Mouse (Mus musculus): Measurements from ENCODE around the gene Pear1. TPM values are rescaled to one million over a fixed set of nuclear protein-coding genes. Genes with fewer than 3 reads are reported as not detected.

The Pear1 gene
- polyA plus RNA-seq, 1 experiment from 2014 or later: 22.6 TPM

DNA sequence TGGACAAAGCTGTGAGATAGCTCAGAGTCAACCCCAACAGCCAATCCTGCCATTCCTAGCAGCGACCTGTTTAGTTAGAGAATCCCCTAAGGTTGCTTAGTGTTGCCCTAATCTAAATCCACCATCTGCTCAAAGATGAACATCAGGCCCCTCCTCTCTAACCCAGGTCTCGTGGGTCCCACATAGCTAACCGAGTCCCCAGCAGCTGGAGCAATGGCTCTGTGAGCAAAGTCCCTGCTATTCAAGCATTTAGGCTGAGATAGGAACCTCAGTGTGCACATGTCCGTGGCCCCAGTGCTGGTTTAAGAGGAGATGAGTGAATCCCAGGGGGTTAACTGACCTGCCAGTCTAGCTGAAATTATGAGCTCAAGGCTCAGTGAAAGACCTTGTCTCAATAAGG, 22.1 kb upstream of the Pear1 start:
- no peak for ATAC-seq (ENCODE audit: insufficient read depth, low FRiP score)
- no peak overlapping the region for H3K27ac ChIP-seq (ENCODE audit: low read length)
- 66% methylated on average over 4 of the region's 4 CpGs for WGBS

DNA sequence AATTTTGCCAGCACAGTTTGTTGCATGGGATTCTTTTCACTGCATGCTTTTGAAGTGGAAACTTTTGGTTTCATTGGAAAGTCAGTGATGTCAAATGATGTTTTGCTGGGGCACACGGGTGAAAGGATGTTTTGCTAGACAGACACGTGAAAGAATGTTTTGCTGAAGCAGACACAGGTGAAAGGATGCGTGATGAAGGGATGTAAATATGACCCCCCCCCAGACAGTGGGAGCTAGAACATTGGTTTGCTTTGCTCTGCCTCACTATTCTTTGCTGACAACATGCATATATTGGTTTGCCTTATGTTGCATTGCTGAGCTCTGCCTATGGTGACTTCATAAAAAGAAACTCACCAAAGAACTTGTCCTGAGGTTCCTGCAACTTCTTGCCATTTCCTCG, 20.9 kb upstream of the Pear1 start:
- H3K27ac ChIP-seq (ENCODE audit: low read length): no peak overlapping the region
- no peak overlapping the region for H3K4me3 ChIP-seq (replicated peaks; ENCODE audit: low read length)
- no peak overlapping the region for H3K9ac ChIP-seq (ENCODE audit: low read length)
- H3K27me3 ChIP-seq (ENCODE audit: control insufficient read depth, insufficient read depth, low read length): no peaks in the 10 kb centered on the region
- WGBS: 76% methylated on average over 4 of the region's 4 CpGs
- ATAC-seq (ENCODE audit: insufficient read depth, low FRiP score): no peak
- H3K9me3 ChIP-seq (replicated peaks; ENCODE audit: control insufficient read depth, low read length): no peaks in the 10 kb centered on the region
- no peaks in the 10 kb centered on the region for H3K4me1 ChIP-seq (ENCODE audit: control insufficient read depth, insufficient read depth, low read length)
- H3K4me2 ChIP-seq (ENCODE audit: low read depth, low read length): no peak overlapping the region
- H3K36me3 ChIP-seq (ENCODE audit: control insufficient read depth, insufficient read depth, low read length): no peaks in the 10 kb centered on the region

More for the DNA sequence above, 22.1 kb upstream of the Pear1 start:
- H3K4me3 ChIP-seq (replicated peaks; ENCODE audit: low read length): no peak overlapping the region
- H3K27me3 ChIP-seq (ENCODE audit: control insufficient read depth, insufficient read depth, low read length): no peaks in the 10 kb centered on the region
- H3K9ac ChIP-seq (ENCODE audit: low read length): no peak overlapping the region
- H3K36me3 ChIP-seq (ENCODE audit: control insufficient read depth, insufficient read depth, low read length): no peaks in the 10 kb centered on the region
- no peaks in the 10 kb centered on the region for H3K4me1 ChIP-seq (ENCODE audit: control insufficient read depth, insufficient read depth, low read length)
- no peaks in the 10 kb centered on the region for H3K9me3 ChIP-seq (replicated peaks; ENCODE audit: control insufficient read depth, low read length)
- H3K4me2 ChIP-seq (ENCODE audit: low read depth, low read length): no peak overlapping the region

DNA sequence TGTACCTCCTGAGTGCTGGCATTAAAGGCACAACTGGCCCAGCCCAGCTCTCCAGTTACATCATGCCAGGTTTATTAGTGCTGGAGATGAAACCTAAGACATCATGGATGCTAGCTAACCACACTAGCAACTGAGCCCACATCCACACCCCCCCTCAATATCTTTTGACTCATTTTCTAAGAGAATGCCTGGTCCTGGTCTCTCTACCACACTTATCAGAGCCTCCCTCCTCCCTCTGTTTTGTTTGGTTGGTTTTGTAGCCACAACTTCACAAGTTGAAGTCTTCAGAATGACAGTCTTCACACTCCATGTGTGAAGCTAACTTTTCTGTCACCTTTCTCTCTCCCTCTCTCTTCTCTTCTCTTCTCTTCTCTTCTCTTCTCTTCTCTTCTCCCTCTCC, 16.8 kb upstream of the Pear1 start:
- ATAC-seq (ENCODE audit: insufficient read depth, low FRiP score): no peak
- no peaks in the 10 kb centered on the region for H3K36me3 ChIP-seq (ENCODE audit: control insufficient read depth, insufficient read depth, low read length)

DNA sequence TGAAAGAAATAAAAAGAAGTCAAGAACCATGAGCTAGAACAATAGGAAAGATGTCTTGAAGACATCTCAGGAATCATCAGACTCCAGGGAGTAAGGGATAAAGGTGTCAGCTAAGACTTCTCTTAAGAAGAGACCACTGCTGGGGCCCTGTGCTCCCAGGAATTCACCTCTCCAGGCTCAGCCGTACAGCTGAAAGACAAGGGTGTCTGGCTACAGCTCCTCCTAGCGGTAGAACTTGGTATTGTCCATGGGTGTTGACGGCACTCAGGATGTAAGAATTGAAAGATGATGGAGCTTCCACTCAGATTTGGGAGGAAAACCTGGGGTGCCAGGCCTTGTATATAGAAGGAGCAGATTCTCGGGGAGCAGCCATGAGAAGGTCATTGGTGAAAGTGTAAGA, 14.5 kb upstream of the Pear1 start:
- ATAC-seq (ENCODE audit: insufficient read depth, low FRiP score): no peak

More for the DNA sequence above, 16.8 kb upstream of the Pear1 start:
- H3K9me3 ChIP-seq (replicated peaks; ENCODE audit: control insufficient read depth, low read length): no peaks in the 10 kb centered on the region
- no peak overlapping the region for H3K9ac ChIP-seq (ENCODE audit: low read length)
- peaks cover 4% of the 10 kb centered on the region; the same call in 1 of the 2 replicates for H3K27me3 ChIP-seq (ENCODE audit: control insufficient read depth, insufficient read depth, low read length)
- no peak overlapping the region for H3K4me3 ChIP-seq (replicated peaks; ENCODE audit: low read length)
- no peak overlapping the region for H3K27ac ChIP-seq (ENCODE audit: low read length)
- no peak overlapping the region for H3K4me2 ChIP-seq (ENCODE audit: low read depth, low read length)
- no peaks in the 10 kb centered on the region for H3K4me1 ChIP-seq (ENCODE audit: control insufficient read depth, insufficient read depth, low read length)

DNA sequence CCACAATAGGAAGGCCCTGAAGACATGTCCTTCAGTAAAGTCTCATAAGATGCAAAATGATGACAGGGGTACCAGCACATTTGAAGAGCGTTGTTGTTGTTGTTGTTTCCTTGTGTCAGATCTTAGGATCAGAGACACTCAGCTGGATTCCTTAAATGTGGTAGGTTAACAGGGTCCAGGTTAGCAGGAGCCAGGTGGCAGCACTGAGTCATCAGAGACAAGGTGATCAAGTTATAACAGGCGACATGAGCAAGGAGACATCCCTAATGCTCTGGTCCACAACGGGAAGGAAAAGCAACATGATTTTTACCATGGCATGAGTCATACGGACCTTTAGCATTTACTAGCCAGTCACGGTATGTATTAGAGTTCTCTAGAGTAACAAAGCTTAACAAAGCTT, 9.4 kb upstream of the Pear1 start:
- Histone ChIP-seq H3K36me3 (ENCODE audit: control insufficient read depth, insufficient read depth, low read length) (no peaks in the 10 kb centered on the region), H3K27me3 (ENCODE audit: control insufficient read depth, insufficient read depth, low read length) (no peaks in the 10 kb centered on the region), H3K9ac (ENCODE audit: low read length) (no peak overlapping the region), H3K4me1 (ENCODE audit: control insufficient read depth, insufficient read depth, low read length) (no peaks in the 10 kb centered on the region), H3K4me3 (replicated peaks; ENCODE audit: low read length) (no peak overlapping the region), H3K27ac (ENCODE audit: low read length) (no peak overlapping the region), H3K4me2 (ENCODE audit: low read depth, low read length) (no peak overlapping the region), H3K9me3 (replicated peaks; ENCODE audit: control insufficient read depth, low read length) (no peaks in the 10 kb centered on the region)
- no peak for ATAC-seq (ENCODE audit: insufficient read depth, low FRiP score)
- WGBS: 66% methylated on average over 5 of the region's 5 CpGs

More for the DNA sequence above, 14.5 kb upstream of the Pear1 start:
- Histone ChIP-seq H3K4me2 (ENCODE audit: low read depth, low read length) (no peak overlapping the region), H3K9ac (ENCODE audit: low read length) (no peak overlapping the region), H3K27ac (ENCODE audit: low read length) (no peak overlapping the region), H3K27me3 (ENCODE audit: control insufficient read depth, insufficient read depth, low read length) (peaks cover 4% of the 10 kb centered on the region; the same call in 1 of the 2 replicates), H3K4me1 (ENCODE audit: control insufficient read depth, insufficient read depth, low read length) (no peaks in the 10 kb centered on the region), H3K9me3 (replicated peaks; ENCODE audit: control insufficient read depth, low read length) (no peaks in the 10 kb centered on the region), H3K36me3 (ENCODE audit: control insufficient read depth, insufficient read depth, low read length) (no peaks in the 10 kb centered on the region), H3K4me3 (replicated peaks; ENCODE audit: low read length) (no peak overlapping the region)
- WGBS: under 1% methylated on average over 4 of the region's 4 CpGs

DNA sequence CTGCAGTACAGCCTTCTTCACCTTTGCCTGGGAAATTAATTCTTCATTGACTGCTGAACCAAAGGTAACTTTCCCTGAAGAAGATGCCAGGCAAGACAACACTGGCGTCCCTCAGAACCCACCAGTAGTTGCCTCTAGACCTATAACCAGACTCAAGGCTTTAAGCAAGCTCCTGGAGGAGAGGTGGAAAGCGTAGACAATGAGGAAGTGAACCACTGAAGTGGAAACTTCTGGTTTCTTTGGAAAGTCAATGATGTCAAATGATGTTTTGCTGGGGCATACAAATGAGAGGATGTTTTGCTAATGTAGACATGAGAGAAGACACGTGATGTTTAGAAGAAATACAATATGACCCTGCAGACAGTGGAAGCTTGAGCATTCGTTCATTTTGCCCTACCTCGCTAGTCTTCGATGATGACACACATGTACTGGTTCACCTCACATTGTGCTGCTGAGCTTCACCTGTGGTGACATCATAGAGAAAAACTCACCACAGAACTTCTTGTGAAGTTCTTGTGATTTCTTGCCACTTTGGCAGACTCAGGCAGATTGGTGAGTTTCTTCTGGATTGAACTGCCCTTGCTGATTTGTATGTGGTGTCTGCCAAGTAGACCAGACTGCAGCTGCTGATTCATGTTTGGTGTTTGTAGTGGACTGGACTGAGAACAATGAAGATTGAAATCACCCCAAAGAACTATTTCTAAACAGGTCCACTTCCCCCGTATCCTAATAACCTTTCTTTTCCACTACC, 8.2 kb upstream of the Pear1 start:
- H3K27ac ChIP-seq (ENCODE audit: low read length): no peak overlapping the region
- H3K4me3 ChIP-seq (replicated peaks; ENCODE audit: low read length): no peak overlapping the region
- no peaks in the 10 kb centered on the region for H3K36me3 ChIP-seq (ENCODE audit: control insufficient read depth, insufficient read depth, low read length)
- H3K4me1 ChIP-seq (ENCODE audit: control insufficient read depth, insufficient read depth, low read length): no peaks in the 10 kb centered on the region
- WGBS: 82% methylated on average over 7 of the region's 7 CpGs
- no peaks in the 10 kb centered on the region for H3K9me3 ChIP-seq (replicated peaks; ENCODE audit: control insufficient read depth, low read length)
- H3K27me3 ChIP-seq (ENCODE audit: control insufficient read depth, insufficient read depth, low read length): no peaks in the 10 kb centered on the region
- no peak overlapping the region for H3K9ac ChIP-seq (ENCODE audit: low read length)
- no peak for ATAC-seq (ENCODE audit: insufficient read depth, low FRiP score)
- no peak overlapping the region for H3K4me2 ChIP-seq (ENCODE audit: low read depth, low read length)

DNA sequence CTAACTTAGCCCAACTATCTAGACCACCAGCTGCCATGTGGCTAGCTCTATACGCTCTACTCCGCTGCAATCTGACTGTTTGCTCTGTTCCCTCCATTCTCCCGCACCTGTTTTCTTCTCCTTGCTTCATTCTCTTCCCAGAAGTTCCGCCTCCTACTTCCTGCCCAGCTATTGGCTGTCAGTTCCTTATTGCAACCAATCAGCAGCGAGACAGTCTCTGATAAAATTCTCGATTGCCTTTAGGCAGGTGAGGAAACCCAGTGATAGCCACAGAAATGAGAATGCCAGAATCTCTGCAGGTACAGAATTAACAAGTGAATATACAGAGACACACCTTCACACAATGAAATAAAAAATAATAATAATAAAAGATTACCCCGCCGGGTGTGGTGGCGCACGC, 4.9 kb upstream of the Pear1 start:
- Histone ChIP-seq H3K4me1 (ENCODE audit: control insufficient read depth, insufficient read depth, low read length) (no peaks in the 10 kb centered on the region), H3K27me3 (ENCODE audit: control insufficient read depth, insufficient read depth, low read length) (no peaks in the 10 kb centered on the region)

DNA sequence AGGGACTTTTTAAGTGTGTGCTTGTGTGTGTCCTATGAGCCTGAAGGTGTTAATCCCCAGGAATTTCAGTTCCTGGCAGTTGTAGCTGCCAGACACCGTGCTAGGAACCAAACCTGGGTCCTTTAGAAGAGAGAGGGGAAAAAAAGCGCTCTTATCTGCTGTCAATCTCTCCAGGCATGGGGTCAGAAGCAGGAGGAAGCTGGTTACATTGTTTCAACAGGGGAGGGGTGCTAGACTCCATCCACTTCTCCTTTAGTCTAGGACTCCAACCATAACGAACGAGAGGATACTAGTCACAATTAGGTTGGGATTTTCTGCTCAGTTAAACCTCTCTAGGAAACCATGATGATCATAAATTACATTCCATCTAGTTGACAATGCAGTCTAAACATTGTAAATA, 4.3 kb upstream of the Pear1 start:
- 43% methylated on average over 4 of the region's 4 CpGs for WGBS
- Histone ChIP-seq H3K4me3 (replicated peaks; ENCODE audit: low read length) (no peak overlapping the region), H3K4me1 (ENCODE audit: control insufficient read depth, insufficient read depth, low read length) (no peaks in the 10 kb centered on the region), H3K9me3 (replicated peaks; ENCODE audit: control insufficient read depth, low read length) (no peaks in the 10 kb centered on the region), H3K36me3 (ENCODE audit: control insufficient read depth, insufficient read depth, low read length) (no peaks in the 10 kb centered on the region), H3K27me3 (ENCODE audit: control insufficient read depth, insufficient read depth, low read length) (no peaks in the 10 kb centered on the region), H3K4me2 (ENCODE audit: low read depth, low read length) (no peak overlapping the region), H3K9ac (ENCODE audit: low read length) (no peak overlapping the region), H3K27ac (ENCODE audit: low read length) (no peak overlapping the region)
- no peak for ATAC-seq (ENCODE audit: insufficient read depth, low FRiP score)

More for the DNA sequence above, 4.9 kb upstream of the Pear1 start:
- Histone ChIP-seq H3K4me3 (replicated peaks; ENCODE audit: low read length) (no peak overlapping the region), H3K9ac (ENCODE audit: low read length) (no peak overlapping the region), H3K9me3 (replicated peaks; ENCODE audit: control insufficient read depth, low read length) (no peaks in the 10 kb centered on the region), H3K36me3 (ENCODE audit: control insufficient read depth, insufficient read depth, low read length) (no peaks in the 10 kb centered on the region), H3K4me2 (ENCODE audit: low read depth, low read length) (no peak overlapping the region), H3K27ac (ENCODE audit: low read length) (no peak overlapping the region)
- WGBS: 43% methylated on average over 10 of the region's 10 CpGs
- no peak for ATAC-seq (ENCODE audit: insufficient read depth, low FRiP score)

DNA sequence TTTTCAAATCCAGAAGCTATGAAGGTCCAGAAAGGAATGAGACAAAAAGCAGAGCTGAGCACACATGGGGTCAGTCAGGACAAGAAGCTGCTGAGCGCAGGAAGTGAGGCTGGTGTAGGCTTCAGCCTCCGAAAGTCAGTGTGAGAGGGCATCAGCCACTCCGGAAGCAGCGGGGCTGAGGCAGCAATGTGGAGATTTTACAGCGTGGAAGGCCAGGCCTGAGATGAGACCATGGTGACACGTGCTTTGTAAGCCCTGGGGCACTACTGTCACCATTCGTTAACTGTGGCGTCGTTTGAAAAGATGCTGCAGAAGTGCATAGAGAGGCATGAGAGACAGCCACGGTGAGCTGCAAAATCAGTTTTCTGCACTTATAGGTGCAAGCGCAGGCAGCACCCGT, 5.9 kb downstream of the Pear1 start:
- 63% methylated on average over 12 of the region's 12 CpGs for WGBS
- ATAC-seq (ENCODE audit: insufficient read depth, low FRiP score): no peak
- no peak overlapping the region for H3K9ac ChIP-seq (ENCODE audit: low read length)
- no peak overlapping the region for H3K27ac ChIP-seq (ENCODE audit: low read length)
- H3K4me1 ChIP-seq (ENCODE audit: control insufficient read depth, insufficient read depth, low read length): no peaks in the 10 kb centered on the region
- H3K9me3 ChIP-seq (replicated peaks; ENCODE audit: control insufficient read depth, low read length): no peaks in the 10 kb centered on the region
- no peaks in the 10 kb centered on the region for H3K36me3 ChIP-seq (ENCODE audit: control insufficient read depth, insufficient read depth, low read length)
- H3K4me3 ChIP-seq (replicated peaks; ENCODE audit: low read length): no peak overlapping the region
- H3K4me2 ChIP-seq (ENCODE audit: low read depth, low read length): no peak overlapping the region
- no peaks in the 10 kb centered on the region; the same call in 1 of the 2 replicates for H3K27me3 ChIP-seq (ENCODE audit: control insufficient read depth, insufficient read depth, low read length)
